Mouse (Mus musculus) olfactory bulb, adult 2 months (tissue): Measurements from ENCODE around the gene Olfr979. TPM values are rescaled to one million over a fixed set of nuclear protein-coding genes. Genes with fewer than 3 reads are reported as not detected.
"Not testable (repeated sequence)": the region's sequence is repeated elsewhere in the genome, so short reads cannot be mapped to it uniquely, and the experiment has no call there.

Source experiments
- H3K27ac ChIP-seq: fragments of 200-500 bp; 2 replicates; pipeline ENCODE4 v1.5.1; 2012; ENCODE audit warnings: low read depth, low read length; ENCODE audit not compliant: insufficient read depth
- H3K4me1 ChIP-seq: fragments of 200-500 bp; 2 replicates; pipeline ENCODE4 v1.6.1; 2012; ENCODE audit warnings: low read length; ENCODE audit not compliant: control insufficient read depth, insufficient read depth
- H3K4me3 ChIP-seq: fragments of 200-500 bp; 2 replicates; pipeline ENCODE4 v1.5.1; 2012; ENCODE audit warnings: mild to moderate bottlenecking, low read depth, low read length, moderate library complexity; ENCODE audit not compliant: insufficient read depth
- CTCF ChIP-seq: fragments of 200-500 bp; IDR thresholded peaks from 2 replicates; pipeline ENCODE4 v1.5.1; 2012; ENCODE audit warnings: low read depth, mild to moderate bottlenecking, low read length, moderate library complexity; ENCODE audit not compliant: insufficient read depth
- POLR2A ChIP-seq: fragments of 200-500 bp; IDR thresholded peaks from 2 replicates; pipeline ENCODE4 v1.6.1; 2012; ENCODE audit warnings: mild to moderate bottlenecking, low read depth, low read length, moderate library complexity; ENCODE audit not compliant: insufficient read depth
- WGBS: fragments of 180-500 bp; shearing (Covaris S2); methylation state at CpG from one replicate; pipeline ENCODE4 v1.1.7; 2018; 5-methylcytosine and 5-hydroxymethylcytosine counted together
- polyA plus RNA-seq: library from polyadenylated mRNA; stranded (reverse); fragments of >200 nt; gene quantifications from 2 replicates; pipeline ENCODE4 v1.2.4, GENCODE M21; 2012; ENCODE audit warnings: low replicate concordance; ENCODE audit not compliant: missing spikeins, insufficient read depth, insufficient read length

Olfr979 gene
- polyA plus RNA-seq: not detected in 2 replicates

- H3K27ac ChIP-seq: no peak within 1 kb of the TSS
- TF ChIP-seq CTCF (no peak), POLR2A (no peak)
- no peaks in the 10 kb centered on the region for H3K4me1 ChIP-seq
- 98% methylated on average over 1 of the region's 1 CpGs for WGBS
- no peak within 1 kb of the TSS for H3K4me3 ChIP-seq
Observed at GRCm38 (mm10) chr9:40003365-40003764, at the start of gene Olfr979. Gene Olfr979, minus strand, starts transcription at chr9:40003465.

DNA sequence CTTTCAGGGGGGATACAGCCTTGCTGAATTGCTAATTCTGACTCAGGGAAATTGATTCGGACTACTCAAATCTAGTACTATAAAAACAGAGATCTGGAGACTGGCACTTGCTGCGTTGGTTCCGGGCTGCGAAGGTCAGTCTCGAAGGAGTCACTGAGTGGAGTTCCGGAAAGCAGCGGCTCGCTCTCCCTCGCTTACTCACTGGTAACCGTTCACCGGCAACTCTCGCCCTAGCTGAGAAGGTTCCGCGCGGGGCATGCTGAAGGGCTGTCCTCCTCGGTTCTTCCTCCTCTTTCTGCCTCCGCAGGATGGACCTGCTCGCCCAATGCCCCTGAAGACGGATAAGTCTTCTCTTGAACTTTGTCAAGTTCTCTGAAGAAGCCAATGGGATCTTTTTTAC is 46.9 kb upstream of the Olfr979 start:
- WGBS: 93% methylated on average over 19 of the region's 19 CpGs
- TF ChIP-seq CTCF (no peak), POLR2A (no peak)
- Histone ChIP-seq H3K4me3 (no peak overlapping the region), H3K4me1 (no peaks in the 10 kb centered on the region), H3K27ac (no peak overlapping the region)

GRCm38 (mm10) chr9:40021164-40021563 is 17.9 kb upstream of the Olfr979 start, which contains the start of gene Olfr981:
Gene Olfr981, plus strand, starts transcription at chr9:40021464.
- H3K4me3 ChIP-seq: no peak within 1 kb of the TSS
- no peaks in the 10 kb centered on the region for H3K4me1 ChIP-seq
- TF ChIP-seq POLR2A (no peak), CTCF (no peak)
- 55% methylated on average over 2 of the region's 2 CpGs for WGBS
- H3K27ac ChIP-seq: no peak within 1 kb of the TSS

GRCm38 (mm10) chr9:40009482-40009881 is 6.2 kb upstream of the Olfr979 start, which contains the start of gene Olfr980:
Gene Olfr980, minus strand, starts transcription at chr9:40009582.
- no peak within 1 kb of the TSS for H3K4me3 ChIP-seq
- no peaks in the 10 kb centered on the region for H3K4me1 ChIP-seq
- WGBS: 86% methylated on average over 1 of the region's 1 CpGs
- no peak within 1 kb of the TSS for H3K27ac ChIP-seq
- TF ChIP-seq POLR2A: no peak
- TF ChIP-seq CTCF: no peak

DNA sequence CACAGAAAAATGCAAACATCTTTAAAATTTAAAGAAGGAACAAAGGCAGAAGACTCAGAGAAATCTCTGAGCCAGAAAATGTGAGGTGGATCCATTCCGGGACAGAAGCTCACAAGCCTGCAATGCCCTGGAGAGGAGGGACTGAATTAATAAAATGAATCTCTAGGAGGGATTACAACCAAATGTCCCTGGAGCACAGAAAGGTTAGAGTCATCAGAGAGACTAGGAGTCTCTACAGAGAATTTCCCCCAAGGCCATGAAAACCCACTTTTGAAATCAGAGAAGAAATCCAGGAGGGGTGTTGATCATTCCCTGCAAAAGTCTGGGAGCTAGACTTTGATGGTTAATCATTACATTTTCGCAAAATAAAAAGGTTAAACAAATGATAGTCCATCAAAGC is 11.5 kb downstream of the Olfr979 start, which contains the start of gene Olfr978:
Gene Olfr978, plus strand, starts transcription at position 301 of the 400 bp plus-strand sequence.
- Histone ChIP-seq H3K27ac (no peak within 1 kb of the TSS), H3K4me1 (no peaks in the 10 kb centered on the region), H3K4me3 (no peak within 1 kb of the TSS)
- TF ChIP-seq POLR2A (no peak), CTCF (no peak)
- 92% methylated on average over 2 of the region's 2 CpGs for WGBS

GRCm38 (mm10) chr9:39976581-39977145 is 26.6 kb downstream of the Olfr979 start:
- 97% methylated on average over 1 of the region's 1 CpGs for WGBS
- not testable (repeated sequence) for H3K27ac ChIP-seq, H3K4me1 ChIP-seq, H3K4me3 ChIP-seq

- H3K4me3 ChIP-seq, H3K27ac ChIP-seq, H3K4me1 ChIP-seq: not testable (repeated sequence)
- 88% methylated on average over 8 of the region's 9 CpGs for WGBS
Observed at GRCm38 (mm10) chr9:39961033-39961432, 42.2 kb downstream of the Olfr979 start, which contains the start of gene Olfr976. Gene Olfr976, minus strand, starts transcription at chr9:39961133.

DNA sequence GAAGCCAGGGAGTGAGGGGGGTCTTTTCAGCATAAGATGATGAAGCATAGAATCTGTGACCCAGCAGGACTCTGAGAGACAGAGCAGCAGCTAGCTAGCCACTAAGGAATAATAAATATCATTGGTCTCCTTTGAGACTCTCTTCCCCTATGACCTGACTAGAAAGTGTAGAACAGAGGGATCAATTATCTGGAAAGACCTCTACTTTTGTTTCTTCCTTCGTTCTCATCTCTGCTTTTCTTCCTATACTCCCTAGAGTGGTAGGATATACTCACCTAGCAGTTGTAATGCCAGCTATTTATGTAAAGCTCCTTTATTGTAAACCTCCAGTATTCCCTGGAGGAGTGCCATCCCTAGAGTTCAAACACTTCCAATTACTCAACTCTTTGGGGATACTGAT is 51.3 kb downstream of the Olfr979 start, which contains the start of gene Olfr975:
Gene Olfr975, minus strand, starts transcription at position 101 of the 400 bp plus-strand sequence.
- no peaks in the 10 kb centered on the region for H3K4me1 ChIP-seq
- no peak within 1 kb of the TSS for H3K27ac ChIP-seq
- TF ChIP-seq POLR2A (no peak), CTCF (no peak)
- WGBS: 69% methylated on average over 1 of the region's 1 CpGs
- H3K4me3 ChIP-seq: no peak within 1 kb of the TSS

Other genes starting within 250 kb of the Olfr979 start
- gene Olfr968, start 220.2 kb downstream of the Olfr979 start, polyA plus RNA-seq: not detected in 2 replicates
- gene Olfr969, start 212.5 kb downstream of the Olfr979 start, polyA plus RNA-seq: not detected in 2 replicates
- gene Olfr970, start 194.6 kb downstream of the Olfr979 start, polyA plus RNA-seq: not detected in 2 replicates
- not detected in 2 replicates for gene Olfr971, start 166.6 kb downstream of the Olfr979 start, polyA plus RNA-seq
- not detected in 2 replicates for gene Olfr972, start 137.0 kb downstream of the Olfr979 start, polyA plus RNA-seq
- not detected in 2 replicates for gene Olfr229, start 96.1 kb downstream of the Olfr979 start, polyA plus RNA-seq
- not detected in 2 replicates for gene Olfr974, start 66.0 kb downstream of the Olfr979 start, polyA plus RNA-seq
- not detected in 2 replicates for gene Olfr975, start 51.4 kb downstream of the Olfr979 start, polyA plus RNA-seq
- not detected in 2 replicates for gene Olfr976, start 42.3 kb downstream of the Olfr979 start, polyA plus RNA-seq
- not detected in 2 replicates for gene Olfr978, start 11.4 kb downstream of the Olfr979 start, polyA plus RNA-seq
- gene Olfr980, start 6.1 kb upstream of the Olfr979 start, polyA plus RNA-seq: not detected in 2 replicates
- gene Olfr981, start 18.0 kb upstream of the Olfr979 start, polyA plus RNA-seq: not detected in 2 replicates
- not detected in 2 replicates for gene Olfr982, start 70.4 kb upstream of the Olfr979 start, polyA plus RNA-seq
- gene Olfr983, start 90.1 kb upstream of the Olfr979 start, polyA plus RNA-seq: not detected in 2 replicates
- gene Olfr984, start 110.7 kb upstream of the Olfr979 start, polyA plus RNA-seq: not detected in 2 replicates
- gene Olfr985, start 126.7 kb upstream of the Olfr979 start, polyA plus RNA-seq: not detected in 2 replicates
- not detected in 2 replicates for gene Tmem225, start 144.7 kb upstream of the Olfr979 start, polyA plus RNA-seq
- not detected in 2 replicates for gene Olfr986, start 177.5 kb upstream of the Olfr979 start, polyA plus RNA-seq
- gene Zfp202, start 188.9 kb upstream of the Olfr979 start, polyA plus RNA-seq: not detected in 2 replicates